Mouse (Mus musculus): Measurements from ENCODE around the gene Slc2a3. TPM values are rescaled to one million over a fixed set of nuclear protein-coding genes. Genes with fewer than 3 reads are reported as not detected.
"Not testable (repeated sequence)": the region's sequence is repeated elsewhere in the genome, so short reads cannot be mapped to it uniquely, and the experiment has no call there.

The Slc2a3 gene
- total RNA-seq, 2 experiments from 2014 or later: 124 to 130 TPM

GRCm38 (mm10) chr6:122714707-122715365 is 86.6 kb downstream of the Slc2a3 start:
- no peak for DNase-seq (ENCODE audit: low spot score in 2 of 2)

GRCm38 (mm10) chr6:122713116-122713515 is 88.3 kb downstream of the Slc2a3 start:
- not testable (repeated sequence) for DNase-seq (ENCODE audit: low spot score in 2 of 2)

- DNase-seq (ENCODE audit: low spot score in 2 of 2): no peak
These were observed 90.0 kb downstream of the Slc2a3 start for GRCm38 (mm10) chr6:122711455-122711854.

- DNase-seq (ENCODE audit: low spot score in 2 of 2): no peak
These were observed 92.6 kb downstream of the Slc2a3 start for GRCm38 (mm10) chr6:122708826-122709225.

- no peak for DNase-seq (ENCODE audit: low spot score in 2 of 2)
These were observed 94.2 kb downstream of the Slc2a3 start, which contains the start of gene Nanog for GRCm38 (mm10) chr6:122707036-122707800. Gene Nanog, plus strand, starts transcription at chr6:122707489.

GRCm38 (mm10) chr6:122706337-122706840 is 95.1 kb downstream of the Slc2a3 start:
- DNase-seq (ENCODE audit: low spot score in 2 of 2): no peak

GRCm38 (mm10) chr6:122703706-122704105 is 97.7 kb downstream of the Slc2a3 start:
- DNase-seq (ENCODE audit: low spot score in 2 of 2): no peak

GRCm38 (mm10) chr6:122703251-122703650 is 98.2 kb downstream of the Slc2a3 start:
- no peak for DNase-seq (ENCODE audit: low spot score in 2 of 2)

- no peak for DNase-seq (ENCODE audit: low spot score in 2 of 2)
These were observed 98.8 kb downstream of the Slc2a3 start for GRCm38 (mm10) chr6:122702480-122703124.

GRCm38 (mm10) chr6:122701816-122702215 is 99.6 kb downstream of the Slc2a3 start:
- no peak for DNase-seq (ENCODE audit: low spot score in 2 of 2)

GRCm38 (mm10) chr6:122699628-122700027 is 101.8 kb downstream of the Slc2a3 start:
- not testable (repeated sequence) for DNase-seq (ENCODE audit: low spot score in 2 of 2)

- no peak for DNase-seq (ENCODE audit: low spot score in 2 of 2)
These were observed 106.0 kb downstream of the Slc2a3 start for GRCm38 (mm10) chr6:122695398-122695797.

- no peak for DNase-seq (ENCODE audit: low spot score in 2 of 2)
These were observed 111.4 kb downstream of the Slc2a3 start for GRCm38 (mm10) chr6:122690082-122690481.

GRCm38 (mm10) chr6:122689411-122690055 is 111.9 kb downstream of the Slc2a3 start:
- DNase-seq (ENCODE audit: low spot score in 2 of 2): no peak

GRCm38 (mm10) chr6:122686709-122687108 is 114.7 kb downstream of the Slc2a3 start:
- DNase-seq (ENCODE audit: low spot score in 2 of 2): no peak

GRCm38 (mm10) chr6:122682646-122683045 is 118.8 kb downstream of the Slc2a3 start:
- DNase-seq (ENCODE audit: low spot score in 2 of 2): peak; percentile 48 to 78

Small RNAs within 50 kb of the gene (microRNA-seq; reads per million reads assigned to microRNA genes)
- gene Mir7231: 0.85 to 0.90 reads per million in 2 experiments

Other genes with a start within 250 kb of the Slc2a3 start
- gene Aicda, start 247.8 kb downstream of the Slc2a3 start, total RNA-seq (2021): not detected
- 1 to 10 TPM; 2.9 to 3.1 TPM for gene Apobec1, start 199.2 kb downstream of the Slc2a3 start, total RNA-seq (2021)
- gene Gdf3, start 191.6 kb downstream of the Slc2a3 start, total RNA-seq (2021): not detected
- gene Dppa3, start 175.2 kb downstream of the Slc2a3 start, total RNA-seq (2021): not detected
- gene Nanog, start 94.2 kb downstream of the Slc2a3 start, total RNA-seq (2021): not detected
- gene Foxj2, start 18.3 kb upstream of the Slc2a3 start, total RNA-seq (2021): 10 to 100 TPM; 26.1 to 26.3 TPM
- under 1 TPM; 0.46 to 0.91 TPM for gene C3ar1, start 54.5 kb upstream of the Slc2a3 start, total RNA-seq (2021)
- 100 to 1,000 TPM; 178 to 191 TPM for gene Necap1, start 72.8 kb upstream of the Slc2a3 start, total RNA-seq (2021)
- gene Clec4a1, start 120.2 kb upstream of the Slc2a3 start, total RNA-seq (2021): under 1 TPM; 0.24 to 0.62 TPM
- gene Clec4a3, start 150.9 kb upstream of the Slc2a3 start, total RNA-seq (2021): 1 to 10 TPM; 1.1 to 2.0 TPM
- not detected for gene Clec4a4, start 188.7 kb upstream of the Slc2a3 start, total RNA-seq (2021)
- gene Clec4b1, start 248.3 kb upstream of the Slc2a3 start, total RNA-seq (2021): not detected

Data from layer of hippocampus, postnatal 14 days (tissue).